Mouse (Mus musculus) telencephalon, adult 2 months (tissue): Measurements from ENCODE around the gene Mlana.

Experiments used
- DNase-seq: peaks from one replicate; pipeline ENCODE4 v3.0.0-alpha.2; 2011; ENCODE audit warnings: low read depth, low spot score

The Mlana gene

DNA sequence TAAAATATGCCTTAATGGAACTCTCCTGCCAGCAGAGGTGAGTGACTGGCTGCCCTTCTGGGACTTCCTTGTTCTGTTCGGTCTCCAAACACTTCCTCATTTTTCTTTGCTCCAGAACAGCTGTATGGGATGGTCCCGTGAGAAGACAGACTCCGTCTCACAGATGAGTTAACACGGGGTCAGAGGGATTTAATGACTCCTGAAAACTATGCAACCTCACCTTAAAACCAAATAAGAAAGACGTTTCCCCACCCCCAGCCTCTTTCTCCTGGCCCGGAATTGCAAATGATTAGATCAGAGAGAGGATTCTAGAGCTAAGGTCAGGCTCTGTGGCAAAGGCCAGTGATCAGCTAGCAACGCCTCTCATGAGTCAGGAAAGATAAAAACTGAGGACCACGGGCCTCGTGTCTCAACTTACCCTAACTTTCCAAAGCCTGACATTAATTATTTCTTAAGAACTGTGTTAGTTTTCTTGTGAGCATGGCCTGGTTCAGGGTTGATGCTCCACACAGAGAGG is 22.0 kb upstream of the Mlana start:
- DNase-seq, result no peak

DNA sequence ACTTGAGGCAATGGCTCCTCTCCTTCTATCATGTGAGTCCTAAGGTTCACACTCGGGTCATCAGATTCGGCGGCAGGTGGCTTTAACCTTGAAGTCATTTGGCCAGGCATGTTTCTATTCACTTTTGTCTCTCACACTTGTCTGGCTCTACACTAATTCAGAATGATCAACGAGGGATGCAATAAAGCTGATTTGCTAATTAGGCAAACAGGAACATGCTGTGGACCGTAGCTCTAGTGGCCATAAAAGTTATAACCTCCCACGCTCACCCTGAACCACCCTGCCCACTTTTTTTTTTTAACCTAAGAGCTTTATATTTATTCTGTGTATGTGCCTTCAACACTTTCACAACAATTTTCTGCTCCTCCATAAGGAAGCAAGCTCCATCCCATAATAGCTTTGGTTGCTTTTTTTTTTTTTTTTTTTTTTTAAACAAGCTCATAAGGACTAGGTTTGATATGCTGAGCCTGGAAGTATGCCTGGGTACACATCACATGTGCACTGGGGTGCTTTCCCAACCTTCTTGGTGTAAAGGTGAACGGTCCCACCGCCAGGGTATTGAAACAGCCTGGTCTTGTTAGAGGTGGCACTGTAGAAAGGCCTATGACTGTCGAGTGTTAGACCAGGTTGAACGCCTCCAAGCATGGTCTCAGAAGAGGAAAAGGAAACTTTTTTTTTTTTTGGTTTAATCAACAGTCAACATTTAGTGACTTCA is 21.0 kb upstream of the Mlana start:
- no peak for DNase-seq

DNA sequence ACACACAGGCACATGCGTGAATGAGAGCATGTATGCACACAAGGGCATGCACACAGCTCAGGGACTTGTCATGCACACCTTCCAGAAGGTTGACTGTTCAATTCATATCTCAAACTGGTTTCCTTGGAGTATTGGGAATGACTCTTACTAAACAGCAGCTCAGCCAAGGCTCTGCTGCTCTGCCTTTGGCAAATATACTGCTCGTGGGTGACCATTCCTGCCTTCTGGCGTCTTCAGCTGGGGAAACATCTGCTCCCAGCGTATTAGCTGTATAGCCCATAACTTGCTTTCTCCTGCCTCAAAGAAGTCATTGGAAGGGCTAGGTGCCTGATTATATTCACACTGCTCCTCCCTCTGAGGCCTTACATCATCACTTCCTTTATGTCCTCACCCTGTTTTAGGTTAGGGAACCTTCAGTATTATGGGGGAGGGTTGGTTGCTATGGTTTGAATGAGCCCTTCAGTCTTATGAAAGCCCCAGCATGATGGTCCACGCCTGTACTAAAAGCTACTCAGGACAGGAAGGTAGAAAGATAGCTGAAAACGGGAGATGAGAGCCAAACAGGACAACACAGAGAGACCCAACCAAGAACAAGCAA is 19.3 kb upstream of the Mlana start:
- DNase-seq, result no peak

DNA sequence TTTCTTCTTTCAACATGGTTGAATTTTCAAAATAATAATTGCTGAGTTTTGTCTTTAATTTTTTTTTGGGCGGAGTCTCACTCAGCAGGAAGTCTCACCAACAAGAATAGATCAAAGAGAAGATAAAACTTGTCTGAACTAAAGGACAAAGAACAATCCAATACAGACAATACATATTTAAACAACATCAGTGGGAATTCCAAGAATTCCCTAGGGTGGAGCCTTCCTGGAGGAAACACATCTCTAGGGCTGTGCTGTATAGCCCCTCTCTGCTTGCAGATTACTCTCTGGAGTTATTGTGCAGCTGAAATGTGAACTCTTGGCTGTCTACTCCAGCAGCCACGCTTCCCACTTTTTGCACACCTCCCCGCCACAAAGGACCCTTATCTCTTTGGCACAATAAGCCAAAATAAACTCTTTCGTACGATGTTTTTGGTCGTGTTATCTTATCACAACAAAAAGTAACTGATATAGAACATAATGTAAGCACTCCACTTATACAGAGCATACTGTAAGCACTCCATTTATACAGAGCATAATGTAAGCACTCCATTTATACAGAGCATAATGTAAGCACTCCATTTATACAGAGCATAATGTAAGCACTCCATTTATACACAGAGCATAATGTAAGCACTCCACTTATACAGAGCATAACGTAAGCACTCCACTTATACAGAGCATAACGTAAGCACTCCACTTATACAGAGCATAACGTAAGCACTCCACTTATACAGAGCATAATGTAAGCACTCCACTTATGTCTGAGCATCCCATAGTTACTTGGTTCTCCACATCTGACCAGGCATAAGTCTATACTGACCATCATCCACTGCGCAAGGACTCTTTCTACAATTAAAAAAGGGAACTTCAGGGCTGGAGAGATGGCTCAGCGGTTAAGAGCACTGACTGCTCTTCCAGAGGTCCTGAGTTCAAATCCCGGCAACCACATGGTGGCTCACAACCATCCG is 17.2 kb upstream of the Mlana start:
- DNase-seq, result no peak

DNA sequence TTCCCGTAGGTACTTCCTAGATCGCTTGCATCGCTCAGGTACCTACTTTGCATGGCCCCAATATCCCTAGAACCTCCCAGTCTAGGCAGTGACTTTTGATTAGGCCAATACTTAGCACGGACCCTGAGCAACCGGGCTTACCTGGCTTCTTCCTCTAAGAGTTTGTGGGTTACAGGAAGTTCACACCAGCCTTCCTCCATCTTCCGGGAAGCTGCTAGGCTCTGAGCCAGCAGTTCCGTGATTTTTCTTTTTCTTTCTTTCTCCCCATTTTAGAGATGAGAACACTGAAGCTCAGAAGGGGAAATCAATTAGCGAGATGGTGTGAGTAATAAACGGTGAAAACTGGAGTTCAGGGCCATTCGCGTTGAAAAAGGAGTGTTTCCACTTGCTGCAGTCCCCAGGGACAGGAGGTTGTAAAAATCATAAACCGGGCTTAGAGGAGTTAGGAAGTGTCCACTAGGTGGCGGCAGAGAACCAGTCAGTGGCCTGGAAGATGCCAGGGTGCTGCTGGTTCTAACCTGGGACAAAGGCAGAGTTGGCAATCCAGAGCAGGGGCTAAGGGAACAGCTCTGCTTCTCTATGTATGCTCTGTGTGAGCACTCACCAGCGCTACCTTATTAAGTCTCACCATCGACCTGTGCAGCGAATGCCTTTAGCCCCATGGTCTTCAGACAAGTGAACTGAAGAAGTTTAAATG is 13.6 kb upstream of the Mlana start:
- DNase-seq, result peak; percentile 47

DNA sequence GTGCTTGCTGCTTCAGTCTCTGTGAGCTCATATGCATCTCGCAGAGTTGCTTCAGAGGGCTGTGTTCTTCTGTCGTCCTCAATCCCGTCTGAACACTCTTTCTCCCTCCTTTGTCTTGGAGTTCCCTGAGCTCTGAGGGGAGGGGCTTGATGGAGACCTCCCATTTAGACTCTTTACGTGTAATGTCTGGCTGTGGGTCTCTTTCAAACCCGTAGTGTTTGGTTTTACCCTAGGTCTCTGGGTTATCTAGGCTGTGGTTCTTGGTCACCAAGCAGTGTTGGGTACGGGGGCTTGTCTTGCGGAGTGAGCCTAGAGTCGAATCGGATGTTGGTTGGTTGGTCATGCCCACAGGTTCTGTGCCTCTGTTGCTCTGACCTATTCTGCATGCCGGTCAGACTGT is 2.6 kb upstream of the Mlana start:
- no peak for DNase-seq

DNA sequence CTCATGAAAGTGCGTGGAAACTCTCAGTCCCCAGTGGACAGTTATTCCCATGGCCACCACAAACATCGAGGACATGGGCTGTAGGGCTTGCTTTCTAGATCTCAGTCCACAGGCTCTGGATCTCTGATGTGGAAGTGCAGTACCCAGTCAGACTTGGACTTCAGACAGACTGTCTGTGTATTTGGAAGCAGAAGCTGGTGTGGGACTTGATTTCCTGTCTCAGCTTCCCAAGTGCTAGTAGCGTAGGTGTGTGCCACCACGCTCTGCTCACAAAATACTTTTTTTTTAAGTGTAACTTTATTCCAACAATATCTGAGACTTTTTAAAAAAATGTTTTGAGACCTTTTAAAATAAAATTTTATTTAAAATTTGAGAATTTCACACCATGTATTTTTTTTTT is 1.3 kb upstream of the Mlana start:
- DNase-seq, result no peak

DNA sequence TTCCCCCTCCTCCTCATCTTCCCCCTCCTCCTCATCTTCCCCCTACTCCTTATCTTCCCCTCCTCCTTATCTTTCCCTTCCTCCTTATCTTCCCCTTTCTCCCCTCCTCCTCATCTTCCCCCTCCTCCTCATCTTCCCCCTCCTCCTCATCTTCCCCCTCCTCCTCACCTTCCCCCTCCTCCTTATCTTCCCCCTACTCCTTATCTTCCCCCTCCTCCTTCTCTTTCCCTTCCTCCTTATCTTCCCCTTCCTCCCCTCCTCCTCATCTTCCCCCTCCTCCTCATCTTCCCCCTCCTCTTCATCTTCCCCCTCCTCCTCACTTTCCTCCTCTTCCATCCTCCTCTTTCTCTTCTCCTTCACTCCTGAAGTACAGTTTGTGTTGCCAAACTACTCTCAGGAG is 784 bp upstream of the Mlana start:
- DNase-seq, result no peak

DNA sequence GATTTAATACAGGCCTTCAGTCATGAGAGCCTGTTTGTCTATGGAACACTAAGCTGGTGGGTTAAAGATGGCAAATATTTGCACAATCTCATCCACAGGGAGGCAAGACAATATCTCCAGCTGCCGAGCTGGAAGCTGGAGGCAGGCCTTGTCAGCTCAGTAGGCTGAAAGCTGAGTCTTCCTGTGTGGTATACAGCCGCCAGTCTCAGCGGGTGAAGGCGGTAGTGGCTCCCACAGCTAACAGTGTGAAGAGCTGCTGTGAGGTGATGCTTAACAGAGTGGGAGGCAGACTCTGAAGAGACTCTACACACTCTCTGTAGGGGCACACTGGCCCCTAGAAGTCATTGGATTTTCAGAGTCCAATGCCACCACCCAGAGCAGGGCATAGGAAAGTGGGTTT is 4.1 kb downstream of the Mlana start:
- DNase-seq, result no peak

DNA sequence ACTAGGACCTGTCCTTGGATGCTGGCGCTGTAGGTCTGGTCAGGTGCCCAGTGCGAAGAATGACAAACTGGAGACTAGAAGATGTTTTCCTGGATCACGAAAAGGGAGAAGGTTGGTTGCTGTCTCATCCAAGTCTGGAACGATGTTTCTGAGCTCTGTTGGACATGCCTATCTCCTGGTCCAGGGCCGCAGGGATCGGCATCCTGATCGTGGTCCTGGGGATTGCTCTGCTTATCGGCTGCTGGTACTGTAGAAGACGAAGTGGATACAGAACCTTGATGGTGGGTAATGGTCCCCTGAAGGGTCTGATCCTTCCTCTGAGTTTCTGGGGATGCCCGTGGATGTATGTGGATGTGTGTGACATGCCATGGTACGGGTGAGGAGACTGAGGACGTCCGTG is 6.8 kb downstream of the Mlana start:
- DNase-seq, result no peak

DNA sequence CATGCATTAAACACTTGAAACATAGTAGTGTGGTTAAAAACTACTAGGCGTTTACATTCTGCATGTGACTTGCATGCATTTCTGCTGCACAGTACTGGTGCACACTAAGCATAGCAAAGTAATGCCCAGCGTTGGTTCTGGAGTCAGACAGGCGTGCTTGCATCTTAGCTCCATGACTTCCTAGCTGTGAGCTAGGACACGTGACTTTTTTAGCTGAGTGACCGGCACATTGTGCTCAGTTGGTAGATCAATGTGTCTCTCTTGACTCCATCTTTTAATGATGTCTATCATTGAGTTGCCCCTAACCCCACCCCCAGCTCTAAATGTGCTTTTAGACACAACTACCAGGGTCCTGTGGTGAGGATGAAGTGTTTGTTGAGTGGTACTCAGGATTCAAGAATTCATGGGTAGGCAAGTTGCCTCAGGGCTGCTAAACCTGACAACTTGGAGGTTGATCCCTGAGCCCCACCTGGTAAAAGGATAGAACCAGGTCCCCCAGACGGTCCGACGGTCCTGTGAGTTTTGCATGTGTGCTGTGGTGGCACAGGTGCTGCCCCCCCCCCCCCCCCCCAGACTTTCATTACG is 9.8 kb downstream of the Mlana start:
- DNase-seq, result no peak

DNA sequence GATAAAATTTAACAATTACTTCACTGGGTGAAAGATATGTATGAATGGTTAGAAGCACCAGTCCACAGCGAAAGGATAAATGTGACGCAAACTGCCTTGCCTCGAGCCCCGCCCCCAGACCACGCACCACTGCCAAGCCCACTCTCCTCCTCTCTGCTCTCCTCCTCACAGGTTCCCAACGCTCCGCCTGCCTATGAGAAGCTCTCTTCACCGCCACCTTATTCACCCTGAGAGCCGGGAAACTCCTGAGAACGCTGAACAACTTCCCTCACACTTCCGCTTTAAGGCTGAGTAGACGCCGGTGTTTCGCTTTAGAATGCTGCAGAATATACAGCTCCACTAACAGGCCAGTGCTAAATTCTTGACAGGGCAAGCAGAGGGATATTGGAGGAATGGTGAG is 10.4 kb downstream of the Mlana start:
- DNase-seq, result no peak

DNA sequence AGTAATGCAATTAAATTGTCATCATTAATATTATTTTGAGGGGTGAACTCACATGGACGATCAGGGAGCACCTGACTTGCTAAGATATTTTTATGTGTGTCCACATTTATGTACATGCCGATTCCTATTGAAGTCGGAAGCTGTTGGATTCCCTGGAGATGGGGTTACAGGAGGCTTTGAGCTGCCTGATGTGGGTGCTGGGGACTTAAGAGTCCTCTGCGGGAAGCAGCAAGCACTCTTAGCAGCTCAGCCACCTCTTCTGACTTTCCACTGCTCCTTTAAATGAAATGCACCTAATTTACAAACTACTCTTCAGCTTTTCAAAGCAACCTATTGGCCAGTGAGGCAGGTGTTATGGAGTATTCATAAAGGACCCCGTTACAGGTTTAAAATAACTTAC is 10.8 kb downstream of the Mlana start:
- DNase-seq, result no peak

DNA sequence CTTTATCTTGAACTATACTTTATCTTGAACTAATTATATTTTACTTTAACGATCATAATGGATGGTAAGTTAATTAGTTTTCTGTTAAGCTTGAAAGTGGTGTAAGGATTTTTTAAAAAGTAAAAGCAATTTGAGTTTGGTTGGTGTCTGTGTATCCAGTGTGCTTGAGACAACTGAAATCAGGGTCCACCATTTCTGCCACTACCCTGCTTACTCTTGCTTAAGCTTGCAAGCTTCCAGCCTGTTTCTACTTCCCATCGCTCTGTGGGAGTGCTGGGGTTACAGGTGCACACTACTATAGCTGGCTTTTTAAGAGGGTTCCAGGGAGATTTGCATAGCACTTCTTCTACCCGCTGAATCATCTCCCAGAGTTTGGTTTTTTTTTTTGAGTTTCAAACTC is 11.8 kb downstream of the Mlana start:
- DNase-seq, result no peak

DNA sequence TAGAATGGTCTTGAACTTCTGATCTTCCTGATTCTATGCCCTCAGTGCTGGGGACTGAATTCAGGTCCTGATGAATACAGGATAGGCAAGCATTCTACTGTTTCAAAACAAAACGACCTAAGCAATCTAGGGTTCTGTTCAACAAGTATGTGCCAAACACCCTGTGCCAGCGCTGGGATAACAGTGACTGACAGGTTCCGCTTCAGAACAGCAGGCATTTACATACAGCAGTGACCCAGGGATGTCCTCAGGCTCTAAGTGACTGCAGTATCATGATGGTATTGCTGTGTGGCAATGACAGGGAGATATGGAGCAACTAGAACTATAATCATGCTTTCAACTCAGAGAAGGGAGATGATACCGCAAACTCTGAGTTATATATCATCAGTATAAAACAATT is 15.8 kb downstream of the Mlana start:
- DNase-seq, result no peak

DNA sequence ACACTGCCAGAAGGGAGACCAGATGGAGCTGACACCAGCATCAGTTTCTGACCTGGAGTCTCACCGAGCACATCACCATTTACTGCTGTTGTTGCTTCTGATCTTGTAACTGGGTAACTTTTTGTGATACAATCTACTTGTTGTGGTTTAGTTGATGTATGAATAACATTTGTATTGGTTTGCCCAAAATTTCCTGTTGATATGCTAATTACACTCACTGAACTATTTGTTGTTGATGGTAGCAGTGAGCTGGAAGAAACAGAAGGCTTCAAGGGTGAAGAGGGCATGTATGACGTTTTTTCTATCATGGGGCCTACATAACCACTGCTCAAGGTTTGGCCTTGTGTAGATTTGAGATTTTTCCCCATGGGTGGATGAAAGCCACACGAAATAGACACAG is 20.2 kb downstream of the Mlana start:
- no peak for DNase-seq

DNA sequence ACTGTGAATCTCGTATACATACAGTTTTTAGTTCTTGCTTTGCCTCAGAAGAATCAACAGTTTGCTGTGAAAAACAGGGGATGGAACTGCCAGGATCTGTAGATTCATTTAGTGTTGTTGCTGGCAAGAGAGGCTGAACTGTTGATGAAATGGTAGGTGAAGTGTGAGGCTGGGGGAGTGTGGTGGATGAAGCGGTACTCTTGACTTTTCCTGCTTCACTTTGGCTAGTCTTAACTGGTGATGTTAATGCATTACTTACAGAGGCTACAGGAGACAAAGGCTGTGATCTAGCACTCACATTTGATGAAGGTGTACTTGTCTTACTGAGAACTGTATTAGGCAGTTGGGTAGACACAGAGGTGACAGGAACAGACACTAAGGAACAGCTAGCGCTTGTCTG is 20.9 kb downstream of the Mlana start:
- no peak for DNase-seq

DNA sequence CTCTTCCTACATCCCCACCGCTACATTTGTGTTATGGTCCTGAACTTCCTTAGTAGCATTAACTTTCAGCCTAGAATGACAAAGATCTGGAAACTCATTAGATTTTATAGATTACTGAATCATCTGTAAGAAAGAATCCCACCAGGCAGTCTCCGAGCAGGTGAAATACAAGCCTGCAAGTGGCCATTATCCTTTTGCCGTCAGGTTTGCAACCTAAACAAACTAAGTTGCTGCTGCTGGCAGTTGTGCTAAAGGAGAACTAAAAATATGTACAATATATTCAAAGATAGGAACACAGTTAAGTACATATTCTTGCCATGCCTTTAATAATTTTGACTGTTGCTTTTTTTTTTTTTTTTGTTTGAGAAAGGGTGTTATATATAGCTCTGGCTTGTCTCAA is 37.8 kb downstream of the Mlana start:
- DNase-seq, result no peak

DNA sequence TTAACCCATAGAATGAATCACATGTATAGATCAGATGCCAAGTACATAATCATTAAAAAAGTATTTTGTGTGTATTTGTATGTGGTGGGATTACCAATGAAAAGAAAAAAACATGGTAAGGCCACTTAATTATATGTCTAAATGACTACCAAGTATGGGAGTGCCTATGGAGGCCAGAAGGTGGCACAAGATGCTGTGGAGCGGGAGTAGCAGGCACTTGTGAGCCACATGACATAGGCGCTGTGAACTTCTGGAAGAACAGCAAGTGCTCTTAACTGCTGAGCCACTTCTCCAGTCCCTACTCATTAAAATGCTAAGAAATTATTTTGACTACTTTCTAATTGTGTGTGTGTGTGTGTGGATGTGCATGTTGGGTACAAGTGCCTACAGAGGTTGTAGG is 42.0 kb downstream of the Mlana start:
- no peak for DNase-seq

DNA sequence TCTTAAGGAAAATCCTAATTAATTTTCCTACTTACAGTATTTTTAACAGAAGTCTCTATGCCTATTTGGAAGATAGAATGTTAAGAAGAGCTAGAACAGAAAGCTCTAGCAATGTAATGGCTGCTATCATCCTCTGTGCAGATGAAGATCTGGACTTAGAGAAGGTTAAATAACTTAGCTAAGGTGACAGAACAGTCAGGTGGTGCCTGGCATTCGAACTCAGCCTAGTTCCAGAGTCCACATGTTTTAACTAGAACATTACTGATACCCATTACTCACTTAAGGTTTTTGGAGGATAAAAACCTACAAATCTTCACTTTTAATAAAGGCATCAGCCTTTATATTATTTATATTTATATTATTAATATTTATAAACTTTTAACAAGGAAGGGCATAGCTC is 43.0 kb downstream of the Mlana start:
- DNase-seq, result no peak

DNA sequence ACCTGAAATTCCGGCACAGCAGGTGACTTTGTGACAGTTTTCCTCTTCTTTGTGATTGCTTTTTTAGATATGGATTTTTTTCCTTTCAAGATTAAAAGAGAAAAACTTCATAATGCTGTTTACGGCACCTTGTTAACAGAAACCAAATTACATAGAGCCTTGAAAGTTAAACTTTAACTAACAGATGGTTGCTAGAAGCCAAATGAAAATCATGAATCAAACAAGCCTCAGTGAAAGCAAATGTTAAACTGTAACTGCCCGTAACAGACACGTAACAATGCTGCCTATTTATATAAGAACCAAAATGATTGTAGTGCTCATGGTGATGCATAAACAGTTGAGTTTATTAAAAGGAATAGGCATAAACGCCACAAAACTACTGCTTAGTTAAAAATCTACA is 45.9 kb downstream of the Mlana start:
- no peak for DNase-seq

DNA sequence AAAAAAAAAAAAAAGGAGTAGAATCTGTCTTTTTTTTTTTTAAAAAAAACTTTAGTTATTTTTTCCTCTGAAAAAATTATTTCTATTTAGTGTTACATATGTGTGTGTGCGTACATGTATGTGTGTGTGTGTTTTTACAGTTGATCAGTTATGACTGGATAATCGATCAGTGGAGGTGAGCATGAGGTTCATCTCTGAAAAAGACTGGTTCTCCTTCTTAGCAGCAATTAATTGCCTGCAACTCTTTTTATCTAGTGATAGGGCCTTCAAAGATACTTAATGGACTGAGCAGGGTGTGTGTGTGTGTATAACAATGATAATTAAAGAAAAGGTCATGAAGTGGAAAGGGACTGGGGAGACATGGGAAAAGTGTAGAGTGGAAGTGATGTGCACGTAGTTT is 53.4 kb downstream of the Mlana start:
- DNase-seq, result no peak
